Mouse (Mus musculus): ENCODE measurements around the gene Tgfb1i1.

DNA sequence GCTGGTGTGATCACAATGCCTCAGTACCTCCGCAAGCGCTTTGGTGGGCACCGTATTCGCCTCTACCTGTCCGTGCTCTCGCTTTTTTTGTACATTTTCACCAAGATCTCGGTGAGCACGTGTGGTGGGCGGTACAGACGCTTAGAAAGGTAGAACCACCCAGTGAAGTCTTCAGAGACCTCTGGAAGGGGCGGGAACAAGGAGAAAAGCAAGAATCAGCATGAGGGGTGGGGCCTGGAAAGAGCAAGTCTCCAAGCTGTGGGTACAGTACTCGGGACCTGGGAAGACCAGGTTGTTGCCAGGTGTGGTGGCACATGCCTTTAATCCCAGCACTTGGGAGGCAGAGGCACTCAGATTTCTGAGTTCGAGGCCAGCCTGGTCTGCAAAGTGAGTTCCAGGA lies 20.8 kb downstream of the Tgfb1i1 start:
- TF ChIP-seq EP300 (IDR thresholded peaks at IDR 0.05; ENCODE audit: low read depth) (no peak), CTCF (IDR thresholded peaks at IDR 0.05; ENCODE audit: low read depth) (no peak)
